Mouse (Mus musculus) liver, embryonic 16.5 days (tissue): ENCODE results near the gene Golgb1. TPM values are rescaled to one million over a fixed set of nuclear protein-coding genes. Genes with fewer than 3 reads are reported as not detected.

Experiments used
- ATAC-seq: fragments of 200-750 bp; cut with Nextera tagmentation; 2 replicates; pipeline ENCODE4 v1.8.0; 2017; ENCODE audit warnings: low read depth, mild to moderate bottlenecking, moderate number of reproducible peaks, moderate library complexity
- H3K27ac ChIP-seq: fragments of 300-500 bp; sonication (generic); 2 replicates; pipeline ENCODE4 v1.5.1; 2014; ENCODE audit warnings: mild to moderate bottlenecking, low read length
- H3K27me3 ChIP-seq: fragments of 300-500 bp; sonication (generic); 2 replicates; pipeline ENCODE4 v1.6.1; 2014; ENCODE audit warnings: low read depth, low read length, mixed read lengths; ENCODE audit not compliant: control insufficient read depth, insufficient read depth
- H3K36me3 ChIP-seq: fragments of 300-500 bp; sonication (generic); 2 replicates; pipeline ENCODE4 v1.6.1; 2014; ENCODE audit warnings: mild to moderate bottlenecking; ENCODE audit not compliant: control insufficient read depth, insufficient read depth
- H3K4me1 ChIP-seq: fragments of 300-500 bp; sonication (generic); 2 replicates; pipeline ENCODE4 v1.6.1; 2014; ENCODE audit warnings: low read depth, low read length, mixed read lengths; ENCODE audit not compliant: control insufficient read depth
- H3K4me2 ChIP-seq: fragments of 300-500 bp; sonication (generic); 2 replicates; pipeline ENCODE4 v1.6.1; 2014; ENCODE audit warnings: low read depth, low read length, mixed read lengths
- H3K4me3 ChIP-seq: fragments of 300-500 bp; sonication (generic); 2 replicates; pipeline ENCODE4 v1.5.1; 2014; ENCODE audit warnings: low read depth, mild to moderate bottlenecking, low read length
- H3K9ac ChIP-seq: fragments of 300-500 bp; sonication (generic); 2 replicates; pipeline ENCODE4 v1.6.1; 2014; ENCODE audit warnings: low read depth, low read length
- H3K9me3 ChIP-seq: fragments of 300-500 bp; sonication (generic); replicated peaks from 2 replicates; pipeline ENCODE4 v1.6.1; 2016; ENCODE audit warnings: low read length; ENCODE audit not compliant: control insufficient read depth
- WGBS: fragments of 180-500 bp; shearing (Covaris S2); extraction: QIAGEN DNeasy Blood & Tissue Kit; methylation state at CpG from one replicate; pipeline ENCODE4 v1.1.7; 2014; ENCODE audit not compliant: insufficient replicate concordance; 5-methylcytosine and 5-hydroxymethylcytosine counted together
- polyA plus RNA-seq: library from polyadenylated mRNA; unstranded; fragments of >200 nt; fragmentation: Nextera tagmentation; extraction: Ambion mirVana; gene quantifications from 2 replicates; pipeline ENCODE4 v1.2.1, GENCODE M21; 2015

Gene Golgb1
- polyA plus RNA-seq, 1 experiment from 2014 or later: 24.8 TPM

DNA sequence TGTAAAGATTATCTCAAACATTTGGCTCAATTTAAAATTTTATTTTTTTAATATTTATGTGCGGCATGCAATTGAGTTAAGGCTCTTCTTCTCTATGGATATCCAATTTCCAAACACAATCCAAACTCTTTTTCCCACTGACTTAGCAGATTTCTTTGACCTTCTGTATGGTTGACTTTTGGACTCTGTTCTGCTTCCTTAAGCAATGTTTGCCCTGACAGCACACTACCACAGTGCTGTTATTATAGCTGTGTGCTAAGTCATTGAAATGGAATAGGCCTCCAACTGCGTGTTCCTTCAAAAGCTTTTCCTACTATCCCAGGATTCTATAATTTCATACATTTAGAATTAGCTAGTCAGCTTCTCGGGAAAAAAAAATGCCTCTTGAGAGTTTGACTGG, 68.7 kb downstream of the Golgb1 start:
- Histone ChIP-seq H3K9ac (no peak overlapping the region), H3K9me3 (no peaks in the 10 kb centered on the region), H3K36me3 (no peaks in the 10 kb centered on the region), H3K4me2 (no peak overlapping the region), H3K27me3 (no peaks in the 10 kb centered on the region), H3K27ac (no peak overlapping the region), H3K4me3 (no peak overlapping the region), H3K4me1 (no peaks in the 10 kb centered on the region; the same call in 1 of the 2 replicates)
- no peak for ATAC-seq
- WGBS: 72% methylated on average over 3 of the region's 3 CpGs

DNA sequence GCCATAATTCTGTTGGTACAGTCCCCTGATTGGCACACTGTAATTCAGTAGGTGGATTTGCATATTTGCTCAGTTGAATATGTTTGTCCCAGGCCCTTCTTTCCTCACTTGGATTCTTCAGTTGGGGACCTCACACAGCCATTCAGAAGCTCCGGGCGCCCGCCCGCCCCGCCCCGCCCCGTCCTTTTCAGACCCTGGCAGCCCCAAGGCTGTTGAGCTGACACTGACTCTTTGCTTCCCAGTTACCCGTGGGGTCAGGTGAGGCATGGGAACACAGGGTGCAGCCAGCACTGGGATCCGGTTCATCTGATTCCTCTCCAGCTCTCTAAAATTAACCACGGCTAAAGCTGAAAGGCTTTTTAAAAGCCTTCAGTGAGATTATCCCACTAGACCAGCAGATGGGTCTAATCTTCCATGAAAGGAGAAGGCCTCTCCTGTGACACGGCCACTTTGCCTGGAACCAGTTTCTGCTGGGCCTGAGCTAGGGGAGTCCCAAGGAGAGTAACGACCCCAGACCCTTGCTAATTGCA, 70.0 kb downstream of the Golgb1 start:
- WGBS: 70% methylated on average over 12 of the region's 12 CpGs
- Histone ChIP-seq H3K4me2 (no peak overlapping the region), H3K4me3 (no peak overlapping the region), H3K27ac (no peak overlapping the region), H3K4me1 (no peaks in the 10 kb centered on the region; the same call in 1 of the 2 replicates), H3K9ac (no peak overlapping the region), H3K9me3 (no peaks in the 10 kb centered on the region), H3K27me3 (no peaks in the 10 kb centered on the region), H3K36me3 (no peaks in the 10 kb centered on the region)
- ATAC-seq: no peak

DNA sequence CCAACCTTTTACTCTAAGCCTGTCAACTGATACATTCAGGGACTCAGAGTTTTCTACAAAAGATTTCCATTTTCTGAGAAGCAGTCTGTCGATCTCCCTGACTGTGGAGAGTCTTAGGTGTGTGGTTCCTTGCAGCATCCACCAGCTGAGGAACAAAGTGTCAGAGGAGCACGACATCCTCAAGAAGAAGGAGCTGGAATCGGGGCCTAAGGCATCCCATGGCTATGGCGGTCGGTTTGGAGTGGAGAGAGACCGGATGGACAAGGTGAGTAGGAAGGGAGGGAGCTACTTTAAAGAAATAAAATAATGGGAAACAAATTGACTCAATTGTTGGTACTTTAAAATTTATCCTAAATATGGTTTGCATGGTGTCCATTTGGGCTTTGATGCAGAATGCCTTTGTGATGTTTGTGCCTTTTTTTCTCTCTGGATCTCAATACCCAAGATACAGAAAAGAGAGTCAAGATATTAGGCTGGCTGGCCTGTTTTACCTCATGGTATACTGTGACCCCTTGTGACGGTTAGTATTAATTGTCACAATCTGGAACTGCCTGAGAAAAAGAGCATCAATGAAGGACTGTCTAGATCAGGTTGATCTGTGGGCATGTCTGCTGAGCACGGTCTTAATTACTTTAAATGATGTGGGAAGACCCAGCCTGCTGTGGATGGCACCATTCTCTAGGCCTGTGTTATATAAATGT, 71.7 kb downstream of the Golgb1 start:
- no peak overlapping the region for H3K9ac ChIP-seq
- no peaks in the 10 kb centered on the region for H3K9me3 ChIP-seq
- WGBS: 74% methylated on average over 8 of the region's 8 CpGs
- H3K4me1 ChIP-seq: no peaks in the 10 kb centered on the region
- H3K4me3 ChIP-seq: no peak overlapping the region
- no peak overlapping the region for H3K4me2 ChIP-seq
- H3K27me3 ChIP-seq: no peaks in the 10 kb centered on the region
- ATAC-seq: no peak
- H3K36me3 ChIP-seq: no peaks in the 10 kb centered on the region
- no peak overlapping the region for H3K27ac ChIP-seq

DNA sequence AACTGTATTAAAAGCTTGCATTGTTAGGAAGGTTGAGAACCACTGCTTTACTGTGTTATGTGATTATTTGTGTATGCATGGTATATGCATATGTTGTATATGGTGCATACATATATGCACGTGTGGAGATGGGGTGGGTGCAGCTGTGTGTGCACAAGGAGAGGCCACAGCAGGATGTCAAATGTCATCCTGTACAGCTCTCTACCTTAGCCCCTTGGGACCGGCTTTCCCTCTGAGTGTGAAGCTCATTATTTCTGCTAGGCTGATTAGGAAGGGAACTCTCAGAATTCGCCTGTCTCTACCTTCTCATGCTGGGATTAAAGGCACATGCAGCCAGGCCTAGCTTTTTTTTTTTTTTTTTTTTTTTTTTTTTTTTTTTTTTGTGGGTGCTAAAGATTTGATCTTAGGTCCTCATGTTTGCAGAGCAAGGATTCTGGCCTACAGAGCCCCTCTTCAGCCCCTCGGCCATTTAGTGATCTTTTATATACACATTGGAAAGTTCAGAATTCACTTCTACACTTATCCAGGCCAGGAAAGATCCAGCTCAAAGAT, 72.8 kb downstream of the Golgb1 start:
- Histone ChIP-seq H3K4me3 (no peak overlapping the region), H3K36me3 (no peaks in the 10 kb centered on the region), H3K27me3 (no peaks in the 10 kb centered on the region), H3K4me2 (no peak overlapping the region), H3K27ac (no peak overlapping the region), H3K9me3 (no peaks in the 10 kb centered on the region), H3K9ac (no peak overlapping the region), H3K4me1 (no peaks in the 10 kb centered on the region)
- WGBS: 58% methylated on average over 4 of the region's 4 CpGs
- no peak for ATAC-seq

DNA sequence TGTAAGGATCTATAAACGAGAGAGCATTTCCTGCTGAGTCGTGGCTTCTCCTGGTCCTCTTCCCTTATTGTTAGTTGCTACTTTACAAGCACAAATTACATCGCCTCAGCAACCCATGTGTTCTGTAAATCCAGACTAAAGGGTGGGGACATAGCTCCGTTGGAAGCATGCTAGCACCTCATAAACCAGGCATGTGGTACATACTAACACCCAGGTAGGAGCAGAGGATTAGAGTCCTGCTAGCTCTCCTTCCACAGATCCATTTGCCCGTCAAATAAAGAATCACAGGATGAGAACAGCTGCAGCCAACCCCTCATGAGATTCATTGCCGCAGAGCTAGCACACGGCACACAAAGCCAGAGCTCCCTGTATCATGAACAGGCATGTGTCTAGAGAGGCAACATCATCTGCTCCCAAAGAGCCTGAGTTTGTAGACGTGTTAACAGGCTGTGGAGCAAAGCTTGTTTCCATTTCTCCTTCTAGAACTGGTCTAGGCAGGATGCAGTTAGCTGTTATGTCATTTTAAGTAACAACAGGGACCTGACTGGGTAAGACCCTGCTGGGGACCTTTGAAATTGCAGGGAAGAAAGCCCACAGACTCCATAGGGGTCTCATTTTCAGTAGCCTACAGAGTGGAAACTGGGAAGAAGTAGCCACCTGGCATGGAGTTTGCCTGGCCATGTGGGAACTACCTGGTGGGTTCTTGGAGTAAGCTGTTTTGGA, 74.8 kb downstream of the Golgb1 start:
- no peaks in the 10 kb centered on the region for H3K27me3 ChIP-seq
- no peak overlapping the region for H3K4me3 ChIP-seq
- no peaks in the 10 kb centered on the region for H3K36me3 ChIP-seq
- 57% methylated on average over 8 of the region's 8 CpGs for WGBS
- no peak for ATAC-seq
- H3K9me3 ChIP-seq: no peaks in the 10 kb centered on the region
- H3K9ac ChIP-seq: no peak overlapping the region
- no peak overlapping the region for H3K4me2 ChIP-seq
- no peaks in the 10 kb centered on the region for H3K4me1 ChIP-seq
- no peak overlapping the region for H3K27ac ChIP-seq

DNA sequence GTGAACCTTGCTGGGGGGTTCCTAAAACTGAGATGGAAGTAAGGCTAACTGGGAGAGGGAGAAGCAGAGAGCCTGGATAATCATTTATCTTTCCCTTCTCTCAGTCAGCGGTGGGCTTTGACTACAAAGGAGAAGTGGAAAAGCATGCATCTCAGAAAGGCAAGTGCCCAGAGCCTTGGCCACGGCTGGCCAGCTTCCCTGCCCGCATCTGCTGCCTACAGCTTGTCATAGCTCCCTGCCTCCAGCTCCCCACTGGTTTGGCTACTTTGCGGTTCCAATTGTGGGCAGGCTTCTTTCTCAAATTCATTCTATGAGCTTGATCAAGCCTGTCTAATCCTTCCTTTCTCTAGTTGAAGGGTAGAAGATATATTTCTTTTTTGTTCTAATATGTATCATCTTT, 76.1 kb downstream of the Golgb1 start:
- Histone ChIP-seq H3K36me3 (no peaks in the 10 kb centered on the region), H3K9me3 (no peaks in the 10 kb centered on the region), H3K4me2 (no peak overlapping the region), H3K27me3 (no peaks in the 10 kb centered on the region), H3K27ac (no peak overlapping the region), H3K9ac (no peak overlapping the region), H3K4me1 (no peaks in the 10 kb centered on the region), H3K4me3 (no peak overlapping the region)
- no peak for ATAC-seq
- WGBS: 73% methylated on average over 4 of the region's 4 CpGs

DNA sequence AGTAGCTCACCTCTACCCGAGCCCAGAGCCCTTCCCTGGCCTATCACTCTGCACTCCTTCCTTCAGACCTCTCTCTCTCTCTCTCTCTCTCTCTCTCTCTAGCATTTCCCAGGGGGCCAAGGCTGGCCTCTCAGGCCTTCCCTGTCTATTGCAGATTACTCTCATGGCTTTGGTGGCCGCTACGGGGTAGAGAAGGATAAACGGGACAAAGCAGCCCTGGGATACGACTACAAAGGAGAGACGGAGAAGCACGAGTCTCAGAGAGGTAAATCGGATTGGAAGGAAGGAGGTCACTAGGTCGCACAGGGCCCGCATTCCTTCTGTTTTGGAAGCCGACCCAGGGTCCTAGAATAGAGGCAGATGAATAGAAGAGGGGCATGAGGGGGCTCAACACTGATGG, 80.2 kb downstream of the Golgb1 start:
- H3K9ac ChIP-seq: no peak overlapping the region
- no peak overlapping the region for H3K27ac ChIP-seq
- no peak overlapping the region for H3K4me2 ChIP-seq
- H3K36me3 ChIP-seq: no peaks in the 10 kb centered on the region
- H3K4me1 ChIP-seq: no peaks in the 10 kb centered on the region
- no peak overlapping the region for H3K4me3 ChIP-seq
- WGBS: 69% methylated on average over 11 of the region's 11 CpGs
- no peak for ATAC-seq
- H3K9me3 ChIP-seq: no peaks in the 10 kb centered on the region
- H3K27me3 ChIP-seq: no peaks in the 10 kb centered on the region

DNA sequence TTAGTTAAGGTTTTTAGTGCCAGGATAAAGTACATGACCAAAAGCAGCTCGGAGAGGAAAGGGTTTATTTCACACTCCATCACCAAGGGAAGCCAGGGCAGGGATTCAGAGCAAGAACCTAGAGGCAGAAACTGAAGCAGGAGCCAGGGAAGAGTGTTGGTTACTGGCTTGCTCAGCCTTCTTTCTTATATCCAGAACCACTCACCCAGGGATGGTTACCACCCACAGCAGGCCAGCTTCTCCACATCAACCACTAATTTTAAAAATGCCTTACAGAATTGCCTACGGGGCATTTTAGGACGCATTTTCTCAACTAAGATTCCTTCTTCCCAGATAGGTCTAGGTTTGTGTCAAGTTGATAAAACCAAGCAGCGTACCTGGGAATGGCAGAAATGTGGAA, 88.5 kb downstream of the Golgb1 start:
- no peak for ATAC-seq

DNA sequence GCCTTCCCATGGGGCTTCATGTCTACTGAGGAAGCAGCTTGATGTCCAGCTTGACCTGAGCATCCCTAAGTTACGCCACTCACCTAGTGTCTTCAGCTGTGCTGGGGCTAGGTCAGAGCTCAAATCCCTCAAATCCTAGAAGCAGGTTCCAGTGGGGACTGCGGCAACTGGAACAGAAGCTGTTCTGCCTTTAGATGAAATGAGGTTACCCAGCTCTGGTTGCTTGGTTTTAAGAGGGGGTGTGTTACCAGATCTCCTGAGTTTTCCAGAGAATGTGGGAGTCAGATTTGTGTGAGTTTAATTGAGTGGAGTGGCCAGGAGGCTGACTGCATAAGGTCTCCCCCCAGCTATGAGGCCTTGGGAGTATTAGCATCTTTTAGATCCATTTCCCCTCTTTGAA, 104.2 kb downstream of the Golgb1 start:
- Histone ChIP-seq H3K4me2 (no peak overlapping the region), H3K9ac (no peak overlapping the region), H3K4me1 (no peaks in the 10 kb centered on the region), H3K36me3 (no peaks in the 10 kb centered on the region), H3K27me3 (no peaks in the 10 kb centered on the region), H3K9me3 (no peaks in the 10 kb centered on the region), H3K27ac (no peak overlapping the region), H3K4me3 (no peak overlapping the region)
- no peak for ATAC-seq
- WGBS: 76% methylated on average over 2 of the region's 2 CpGs

More for the DNA sequence above, 88.5 kb downstream of the Golgb1 start:
- no peaks in the 10 kb centered on the region for H3K4me1 ChIP-seq
- H3K9ac ChIP-seq: no peak overlapping the region
- H3K4me3 ChIP-seq: no peak overlapping the region
- H3K9me3 ChIP-seq: no peaks in the 10 kb centered on the region
- no peaks in the 10 kb centered on the region for H3K36me3 ChIP-seq
- H3K27ac ChIP-seq: no peak overlapping the region
- H3K4me2 ChIP-seq: no peak overlapping the region
- no peaks in the 10 kb centered on the region for H3K27me3 ChIP-seq
- WGBS: 58% methylated on average over 4 of the region's 4 CpGs
